Mouse (Mus musculus) gastrocnemius, adult 2 months (tissue): Measurements from ENCODE around the gene Gm10375. TPM values are rescaled to one million over a fixed set of nuclear protein-coding genes. Genes with fewer than 3 reads are reported as not detected.
"Not testable (repeated sequence)": the region's sequence is repeated elsewhere in the genome, so short reads cannot be mapped to it uniquely, and the experiment has no call there.

ENCODE experiments used
- DNase-seq: peaks from one replicate; pipeline ENCODE4 v3.0.0; 2022
- H3K27ac ChIP-seq: fragments of 200-600 bp; 2 replicates; pipeline ENCODE4 v1.8.1; 2022; ENCODE audit warnings: mild to moderate bottlenecking
- H3K4me3 ChIP-seq: fragments of 200-600 bp; 2 replicates; pipeline ENCODE4 v1.8.1; 2022; ENCODE audit warnings: mild to moderate bottlenecking, moderate library complexity
- intact Hi-C: fragments of 180-260 bp; cut with DNase I; formaldehyde crosslinking; loops from one replicate; pipeline ENCODE4 v1.15.1; 2025
- long read RNA-seq, 2 experiments: library from polyadenylated mRNA; stranded (forward); transcript quantifications; one replicate each; pipeline ENCODE4 v2.0.0; 2021
- total RNA-seq, 2 experiments: library from RNA; stranded (reverse); gene quantifications; 2 replicates each; pipeline ENCODE4 v1.2.3; 2021

Gene Gm10375
- not detected for total RNA-seq
- long read RNA-seq, experiment 1: 0 reads
- long read RNA-seq, experiment 2: 0 reads

DNA sequence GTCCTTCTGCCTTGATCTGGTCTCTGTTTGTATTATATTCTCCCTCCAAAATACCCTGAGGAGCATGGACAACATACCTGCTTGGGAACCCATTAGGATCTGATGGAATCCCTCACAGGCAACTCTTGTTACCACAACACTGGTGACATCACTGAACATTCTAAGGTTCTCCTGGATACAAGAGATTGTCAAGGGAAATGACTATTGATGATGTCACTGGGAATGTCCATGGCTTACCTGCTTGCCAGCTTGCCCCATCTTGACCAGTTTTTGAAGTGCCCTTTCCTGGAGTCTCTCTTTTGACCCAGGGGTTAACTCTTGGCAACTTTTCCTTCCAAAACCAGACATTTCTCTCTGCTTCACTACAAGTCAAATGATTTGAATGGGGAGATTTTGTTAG, at the start of gene Gm10375:
TSS of gene Gm10375 (minus strand) at position 101 of the 400 bp plus-strand sequence.
- DNase-seq, H3K27ac ChIP-seq, H3K4me3 ChIP-seq, intact Hi-C loops: not testable (repeated sequence)

DNA sequence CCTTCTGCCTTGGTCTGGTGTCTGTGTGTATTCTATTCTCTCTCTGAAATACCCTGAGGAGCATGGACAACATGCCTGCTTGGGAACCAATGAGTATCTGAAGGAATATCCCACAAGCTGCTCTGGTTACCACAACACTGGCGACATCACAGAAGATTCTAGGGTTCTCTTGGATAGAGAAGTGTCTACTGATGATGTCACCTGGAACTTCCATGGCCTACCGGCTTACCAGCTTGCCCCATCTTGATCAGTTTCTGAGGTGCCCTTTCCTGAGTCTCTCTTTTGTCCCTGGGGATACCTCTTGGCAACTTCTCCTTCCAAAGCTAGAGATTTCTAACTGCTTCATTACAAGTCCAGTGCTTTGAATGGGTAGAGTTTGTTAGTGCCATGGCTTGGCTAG, 28.8 kb downstream of the Gm10375 start, which contains the start of gene Gm17654:
TSS of gene Gm17654 (minus strand) at position 101 of the 400 bp plus-strand sequence.
- H3K27ac ChIP-seq, DNase-seq, H3K4me3 ChIP-seq, intact Hi-C loops: not testable (repeated sequence)

GRCm38 (mm10) chr14:43577969-43578368, 29.8 kb downstream of the Gm10375 start:
- H3K27ac ChIP-seq, intact Hi-C loops, H3K4me3 ChIP-seq: not testable (repeated sequence)
- DNase-seq: peak; percentile 13

Other genes with a start within 250 kb of the Gm10375 start
- gene Gm8138, start 191.7 kb downstream of the Gm10375 start, total RNA-seq: not detected
- gene Gm5799, start 64.4 kb downstream of the Gm10375 start, total RNA-seq: not detected
- gene Gm17654, start 28.9 kb downstream of the Gm10375 start, total RNA-seq: not detected
- gene Gm8165, start 69.2 kb upstream of the Gm10375 start, total RNA-seq: not detected
- 1 to 10 TPM in 1 of 2 experiments, under 1 TPM in 1; 0.51 to 1.2 TPM for gene Gm7324, start 89.8 kb upstream of the Gm10375 start, total RNA-seq
- not detected for gene Gm16506, start 119.5 kb upstream of the Gm10375 start, total RNA-seq
- gene Gm6526, start 139.9 kb upstream of the Gm10375 start, total RNA-seq: not detected
- not detected for gene Gm8180, start 176.7 kb upstream of the Gm10375 start, total RNA-seq